Mouse (Mus musculus) c-Kit-negative CD71-positive TER-119-positive erythroid progenitor cells, embryonic 14.5 days (primary cell): ENCODE measurements at regions not wholly inside any gene's neighbourhood (a gene's known extent, or its start where the extent isn't known, plus 50 kb on each side); places are given as distances from the start of the nearest gene placed in this dataset.

Experiments used
- DNase-seq: peaks from one replicate; pipeline ENCODE4 v3.0.0-alpha.2; 2013; ENCODE audit warnings: low read depth, low spot score

DNA sequence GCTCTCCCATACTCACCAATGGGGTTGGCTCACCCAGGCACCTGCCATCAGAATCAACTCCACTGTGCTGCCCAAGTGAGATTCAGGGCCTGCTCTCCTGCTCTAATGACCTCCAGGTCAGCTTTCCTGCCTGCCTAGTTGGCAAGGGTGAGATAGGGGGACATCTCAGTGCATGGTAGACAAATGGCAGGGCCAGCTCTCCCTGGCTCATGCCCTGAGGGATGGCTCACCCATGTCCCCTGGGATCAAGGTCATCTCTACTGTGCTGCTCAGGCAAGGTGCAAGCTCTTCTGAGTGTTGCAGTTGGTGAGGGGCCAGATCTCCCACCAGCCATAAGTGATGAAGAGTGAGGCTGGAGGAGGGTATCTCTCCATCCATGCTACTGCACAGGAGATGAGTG, 161.2 kb downstream of the Diras2 start:
- DNase-seq = no peak

DNA sequence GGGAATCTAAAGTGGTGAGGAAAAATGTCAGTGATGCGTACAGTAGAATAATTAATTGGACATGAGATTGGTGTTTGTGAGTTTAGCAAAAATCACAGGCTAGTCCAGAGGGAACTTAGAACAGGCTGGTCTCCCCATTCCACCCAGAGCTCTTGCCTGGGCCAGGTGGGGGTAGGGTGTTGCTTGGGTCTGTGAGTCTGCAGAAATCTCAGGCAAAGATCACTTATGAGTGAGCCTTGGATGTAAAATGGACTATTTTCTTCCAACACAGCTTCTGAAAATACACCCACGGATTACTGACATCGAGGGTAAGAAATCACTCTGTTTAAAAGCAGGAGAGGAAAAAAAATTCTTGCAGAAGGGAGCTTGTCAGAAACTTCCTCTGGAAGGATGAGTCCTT, 159.1 kb downstream of the Diras2 start:
- no peak for DNase-seq

DNA sequence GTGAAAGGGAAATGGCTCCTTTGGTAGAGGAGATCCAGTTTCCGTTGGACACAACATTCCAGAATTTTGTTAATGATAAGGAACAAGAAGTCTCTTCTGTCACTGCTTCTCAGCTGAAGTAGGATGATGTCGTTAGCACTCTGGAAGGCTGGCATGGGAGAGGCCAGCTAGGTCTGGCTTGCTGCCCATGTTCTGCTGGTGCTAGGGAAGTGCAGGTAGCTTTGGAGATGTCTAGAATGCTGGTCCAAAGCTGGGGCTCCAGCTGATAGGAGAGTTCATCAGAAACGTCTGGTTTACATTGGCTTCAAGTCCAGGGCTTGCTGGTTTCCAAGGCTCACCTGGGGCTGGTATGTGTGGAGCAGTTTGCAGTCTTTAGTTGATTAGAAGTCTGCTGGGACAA, 156.3 kb downstream of the Diras2 start:
- no peak for DNase-seq

DNA sequence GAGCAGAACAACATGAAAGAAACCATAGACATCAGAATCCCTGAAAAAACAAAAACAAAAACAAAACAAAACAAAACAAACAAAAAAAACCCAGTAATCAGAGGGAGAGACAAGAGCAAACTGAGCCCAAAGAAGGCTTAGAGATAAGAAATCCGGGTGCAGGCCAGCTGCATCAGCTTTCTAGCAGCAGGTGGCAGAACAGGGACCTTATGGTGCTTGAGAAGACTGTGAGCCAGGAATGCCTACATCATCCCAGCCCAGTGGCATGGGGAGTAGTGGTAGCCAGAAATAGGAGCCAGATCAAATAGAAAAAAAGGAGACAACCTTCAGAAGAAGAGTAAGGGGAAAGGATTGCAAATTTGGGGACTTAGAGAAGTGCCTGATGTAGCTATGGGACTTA, 152.8 kb downstream of the Diras2 start:
- no peak for DNase-seq

DNA sequence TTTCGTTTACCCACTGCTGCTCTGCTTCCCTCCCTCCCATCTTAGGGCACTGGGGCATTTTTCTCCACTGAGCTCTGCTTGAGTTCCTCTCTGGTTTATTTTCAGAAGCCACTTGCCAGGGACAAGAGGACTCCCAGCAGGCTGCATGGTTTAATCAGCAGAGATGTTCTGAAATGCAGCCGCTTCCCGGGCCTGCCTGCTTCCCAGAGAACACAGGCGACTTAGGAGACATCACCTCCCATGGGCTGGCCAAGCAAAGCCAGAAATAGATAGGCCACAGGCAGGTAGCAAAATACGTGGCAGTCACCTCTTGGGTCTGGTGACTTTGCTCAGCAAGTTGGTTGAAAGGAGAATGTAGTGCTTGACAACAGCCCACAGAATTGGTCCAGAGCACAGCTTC, 141.8 kb downstream of the Diras2 start:
- DNase-seq = no peak

DNA sequence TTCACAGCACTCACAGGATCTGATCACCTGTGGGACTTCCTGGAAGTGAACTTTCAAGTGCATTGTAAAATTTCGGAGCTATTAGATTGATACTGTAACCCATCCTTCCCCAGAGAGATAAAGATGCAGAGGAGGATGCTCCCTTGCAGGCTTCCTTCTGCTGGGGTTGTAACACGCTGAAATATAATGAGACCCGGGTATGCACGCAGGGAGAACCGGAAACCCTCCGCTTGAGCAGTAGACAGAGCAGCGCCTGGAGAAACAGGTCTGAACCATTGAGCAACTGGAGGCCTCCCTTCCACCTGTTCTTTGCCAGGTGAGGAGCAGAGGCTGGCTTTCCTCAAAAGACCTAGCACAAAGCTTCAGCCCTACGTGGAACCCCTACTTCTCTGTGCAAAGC, 135.3 kb downstream of the Diras2 start:
- DNase-seq = no peak

DNA sequence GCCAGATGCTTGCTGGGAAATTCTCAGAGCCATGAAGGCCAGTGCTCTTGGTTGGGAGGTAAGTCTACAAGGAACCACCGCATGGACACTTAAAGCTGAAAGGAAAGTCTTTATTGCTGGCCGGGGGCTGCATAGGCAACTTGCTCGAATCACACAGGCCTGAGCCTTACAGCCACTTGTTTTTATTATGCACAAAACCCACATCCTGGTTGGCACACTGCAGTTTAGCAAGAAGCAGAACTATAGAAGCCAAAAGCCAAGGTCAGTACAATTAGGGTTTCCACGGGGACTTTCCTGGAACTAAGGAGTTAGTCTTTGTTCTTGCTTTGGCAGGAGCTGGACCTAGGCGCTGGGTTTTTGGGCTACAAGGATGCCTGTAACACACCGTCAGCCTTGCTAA, 132.7 kb downstream of the Diras2 start:
- DNase-seq = no peak

DNA sequence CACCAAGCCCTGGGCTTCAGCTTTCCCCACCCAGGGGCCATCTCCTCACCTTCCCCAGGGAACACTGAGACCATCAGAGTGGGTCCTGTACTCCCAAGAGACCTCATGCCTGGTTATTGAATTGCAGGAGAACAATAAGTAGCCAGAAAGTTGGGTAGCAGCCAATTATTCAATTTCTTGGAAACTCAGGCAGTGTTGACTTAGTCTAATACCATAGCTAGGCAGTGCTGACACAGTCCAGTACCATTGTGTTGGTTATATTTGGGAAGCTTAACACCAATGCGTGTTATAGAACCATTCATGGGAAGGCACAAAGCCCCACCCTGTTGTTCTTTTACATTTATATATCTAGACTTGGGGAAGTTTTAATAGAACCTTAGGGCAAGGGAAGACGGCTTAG, 131.9 kb downstream of the Diras2 start:
- no peak for DNase-seq

DNA sequence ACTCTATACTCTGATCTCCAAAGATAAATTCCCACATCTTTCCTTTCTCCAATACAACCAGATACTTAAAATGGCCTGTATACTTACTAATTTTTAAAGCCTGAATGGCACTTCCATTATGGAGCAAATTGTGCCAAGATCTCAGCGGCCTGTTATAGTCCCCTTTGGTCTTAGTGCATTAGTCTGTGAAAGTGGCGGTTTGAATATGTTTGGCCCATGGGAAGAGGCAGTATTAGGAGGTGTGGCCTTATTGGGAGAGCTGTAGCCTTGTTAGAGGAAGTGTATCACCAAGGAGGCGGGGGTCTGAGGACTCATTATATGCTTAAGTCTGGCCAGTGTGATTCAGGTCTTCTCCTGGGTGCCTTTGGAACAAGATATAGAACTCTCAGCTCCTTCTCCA, 127.3 kb downstream of the Diras2 start:
- DNase-seq = no peak

DNA sequence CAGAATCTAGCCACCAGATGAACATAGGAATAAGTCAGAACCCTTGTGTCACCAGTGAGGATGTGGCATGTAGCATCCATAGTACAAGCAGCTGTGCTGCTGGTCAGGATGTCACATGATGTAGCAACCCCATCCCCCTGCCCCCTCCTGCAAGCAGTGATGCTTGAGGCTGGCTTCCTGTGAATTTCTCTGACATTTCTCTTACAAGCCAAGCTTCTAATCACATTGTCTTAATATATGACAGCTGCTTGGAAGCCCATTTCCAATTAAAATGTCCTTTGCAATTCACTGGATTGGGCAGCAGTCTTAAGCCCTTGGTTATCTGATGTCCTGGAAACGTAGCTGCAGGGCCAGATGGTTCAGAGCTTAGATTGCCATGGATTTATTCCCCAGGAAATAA, 114.8 kb downstream of the Diras2 start:
- no peak for DNase-seq

DNA sequence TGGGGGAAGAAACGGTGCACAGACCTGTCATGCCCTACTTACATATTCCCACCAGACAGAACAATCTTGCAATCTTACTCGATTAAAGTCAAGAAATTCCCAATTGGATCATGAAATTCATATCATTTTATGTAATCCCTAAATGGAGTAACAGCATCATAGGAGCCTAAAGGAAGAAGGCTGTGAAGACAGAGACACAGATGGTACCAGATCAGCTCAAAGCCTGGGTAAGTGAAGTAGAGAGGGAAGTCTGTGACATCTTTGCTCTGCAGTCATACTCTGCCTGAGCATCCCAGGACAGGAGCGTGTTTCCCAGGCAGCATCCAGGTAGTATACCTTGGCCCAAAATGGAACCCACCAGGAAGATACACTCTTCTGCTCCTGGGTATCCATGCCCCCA, 108.6 kb downstream of the Diras2 start:
- DNase-seq = no peak

DNA sequence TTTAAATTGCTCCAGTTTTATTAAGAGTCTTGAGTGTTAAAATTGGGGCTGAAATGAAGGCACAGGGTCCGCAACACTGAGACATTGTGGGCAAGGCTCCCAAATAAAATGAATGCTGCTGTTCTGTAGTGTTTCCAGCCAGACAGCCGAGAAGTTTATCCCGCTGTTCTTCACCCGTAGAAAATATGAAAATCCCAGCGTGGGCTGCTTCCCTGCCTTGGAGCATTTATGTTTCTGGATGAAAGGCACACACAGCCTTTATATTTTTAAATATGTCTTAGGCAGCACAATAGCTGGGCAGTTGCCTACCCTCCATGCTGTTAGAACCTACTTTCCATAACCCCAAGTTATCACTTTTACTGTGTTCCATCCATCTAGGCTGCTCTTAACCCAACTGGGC, 102.6 kb downstream of the Diras2 start:
- DNase-seq = no peak

DNA sequence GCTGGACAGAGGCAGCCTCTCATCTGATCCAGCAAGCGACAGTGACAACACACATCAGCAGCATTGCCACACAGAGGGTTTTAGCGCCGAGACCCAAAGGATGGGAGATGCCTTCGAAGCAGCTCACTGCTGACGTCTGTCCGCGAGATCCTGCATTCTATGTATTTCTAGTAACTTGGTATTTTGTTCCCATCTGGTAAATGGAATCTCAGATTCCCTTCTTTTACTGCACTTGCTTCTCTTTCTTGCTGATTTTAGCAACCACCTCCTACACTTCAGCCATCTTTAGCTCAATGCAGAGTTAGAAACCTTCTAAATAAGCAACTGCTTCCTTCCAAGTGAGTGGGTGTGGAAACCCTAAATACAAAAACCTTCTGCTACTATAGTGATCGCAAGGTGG, 94.3 kb downstream of the Diras2 start:
- no peak for DNase-seq

DNA sequence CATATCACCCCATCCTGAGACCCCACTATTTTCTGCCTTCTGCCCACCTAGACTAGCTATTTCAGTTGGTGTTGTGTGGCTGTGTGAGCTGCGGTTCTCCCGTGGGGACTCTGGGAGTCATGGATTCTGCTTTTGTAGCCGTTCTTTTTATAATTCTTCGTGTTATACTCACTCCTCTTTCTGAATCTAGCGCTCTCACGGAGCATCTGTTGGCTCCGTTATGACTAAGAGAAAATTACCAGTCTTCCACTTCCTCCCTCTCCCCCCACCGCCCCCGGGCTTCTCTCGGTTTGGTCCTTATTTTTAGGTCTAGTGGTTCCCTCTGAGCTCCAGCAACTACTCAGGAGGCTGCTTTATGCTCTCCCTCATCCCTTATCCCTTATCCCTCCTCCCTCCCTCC, 85.6 kb downstream of the Diras2 start:
- DNase-seq = no peak

DNA sequence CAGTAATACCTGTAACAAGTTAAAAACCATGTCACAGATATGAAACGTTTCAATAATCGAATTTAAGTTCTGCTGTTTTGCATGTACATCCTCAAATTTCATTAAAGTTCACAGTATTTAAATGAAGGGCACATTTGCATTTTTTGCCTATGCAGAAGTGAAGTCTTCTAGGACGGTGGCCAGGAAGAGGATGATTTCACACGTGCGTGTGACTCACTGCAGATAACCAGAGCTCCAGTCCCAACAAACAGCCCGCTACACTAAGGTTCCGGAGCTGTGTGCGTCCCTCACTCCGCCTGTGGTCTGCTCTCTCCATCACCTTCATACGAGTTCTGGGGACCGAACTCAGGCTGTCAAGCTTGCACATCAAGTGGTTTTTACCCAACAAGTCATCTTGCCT, 82.2 kb downstream of the Diras2 start:
- no peak for DNase-seq

DNA sequence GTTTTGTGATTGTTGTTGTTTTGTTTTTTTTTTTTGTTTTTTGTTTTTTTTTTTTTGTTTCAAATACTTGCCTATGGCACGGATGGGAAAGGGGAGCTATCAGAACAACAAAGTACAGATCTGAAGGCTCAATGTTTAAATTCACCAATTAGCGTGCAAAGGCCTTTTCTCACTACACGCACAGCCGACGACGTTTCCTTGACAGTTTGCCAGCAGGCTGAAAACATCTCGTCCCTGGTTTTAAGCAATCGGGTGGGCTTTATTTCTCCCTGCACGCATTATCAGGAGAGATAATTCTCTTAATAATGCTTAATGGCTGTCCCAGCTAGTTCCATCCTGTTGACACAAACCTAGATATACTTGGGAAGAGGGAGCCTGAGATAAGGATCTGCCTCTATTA, 79.6 kb downstream of the Diras2 start:
- DNase-seq = no peak

DNA sequence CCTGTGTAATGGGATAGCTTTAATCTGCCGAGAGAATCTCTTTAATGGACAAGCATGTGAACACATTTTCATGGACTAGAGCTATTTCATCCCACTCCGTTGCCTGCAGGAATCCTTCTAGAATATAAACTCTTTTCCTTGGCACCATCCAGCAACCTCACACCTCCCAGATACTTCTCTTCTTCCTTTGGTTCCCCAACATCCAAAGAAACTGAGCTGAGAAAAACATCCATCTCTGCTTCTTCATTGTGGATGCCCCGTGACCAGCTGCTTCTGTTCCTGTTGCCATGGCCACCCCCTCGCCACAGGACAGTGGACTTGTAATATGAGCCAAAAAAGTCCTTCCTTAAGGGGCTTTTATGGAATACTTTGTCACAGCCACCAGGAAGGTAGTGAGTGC, 78.8 kb downstream of the Diras2 start:
- DNase-seq = no peak
